Mouse (Mus musculus) bone marrow, adult 2 months (tissue): Measurements from ENCODE around the gene BC051019.

Experiments used
- CTCF ChIP-seq: fragments of 200-500 bp; IDR thresholded peaks from 2 replicates; pipeline ENCODE4 v1.5.1; 2011; ENCODE audit warnings: low read length, control low read depth; ENCODE audit not compliant: control insufficient read depth, insufficient read depth
- POLR2A ChIP-seq: fragments of 200-500 bp; IDR thresholded peaks from 2 replicates; pipeline ENCODE4 v1.6.1; 2011; ENCODE audit warnings: low read depth, mild to moderate bottlenecking, control low read depth, low read length, borderline replicate concordance; ENCODE audit not compliant: control insufficient read depth

DNA sequence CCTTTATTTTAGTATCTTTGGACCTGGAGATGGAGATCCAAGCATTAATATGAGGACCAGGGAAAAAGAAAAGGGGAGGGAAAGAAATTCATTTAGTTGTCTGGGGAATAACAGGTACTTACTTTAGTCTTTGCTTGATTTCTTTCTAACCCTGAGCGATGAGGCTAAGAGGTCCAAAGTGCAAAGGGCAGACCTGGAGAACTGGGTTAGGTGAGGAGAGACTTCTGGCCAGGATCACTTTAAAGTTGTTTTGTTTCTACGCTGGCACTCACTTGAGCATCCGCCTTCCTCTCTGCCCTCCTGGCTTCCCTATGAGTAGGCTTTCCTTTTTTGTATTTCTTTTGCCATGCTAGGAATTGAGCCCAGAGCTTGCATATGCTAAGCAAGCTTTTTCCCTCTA, 32.6 kb upstream of the BC051019 start:
- no peak for TF ChIP-seq CTCF
- TF ChIP-seq POLR2A = no peak
